ENCODE assay signal across 8 mouse cellular contexts in genomic region chr5:117356365-117357128, GRCm38 (mm10). TPM values are rescaled to one million over a fixed set of nuclear protein-coding genes. Genes with fewer than 3 reads are reported as not detected.
A peak's percentile ranks its signal among the peaks of the same experiment; 100 is the strongest.
DNase-seq lines count a peak whose midpoint lies in the region; ATAC-seq lines count a peak whose summit lies in the region.

No protein-coding gene starts in this region.

- H3K27ac ChIP-seq in heart, embryonic 10.5 days, result peak overlapping the region; percentile 96
- H3K27ac ChIP-seq in kidney, embryonic 14.5 days (ENCODE audit: low read depth, low read length), result peak overlapping the region; percentile 93
- H3K27ac ChIP-seq in lung, embryonic 15.5 days, result peak overlapping the region; percentile 96

- 0% methylated on average over 23 of the region's 24 CpGs for WGBS in heart, embryonic 10.5 days
- WGBS in kidney, embryonic 14.5 days, result under 1% methylated on average over 22 of the region's 24 CpGs
- 0% methylated on average over 17 of the region's 24 CpGs for WGBS in lung, embryonic 15.5 days

- no peaks in the 10 kb centered on the region for H3K36me3 ChIP-seq in heart, embryonic 10.5 days
- H3K36me3 ChIP-seq in kidney, embryonic 14.5 days (ENCODE audit: control insufficient read depth, insufficient read depth, low read length), result no peaks in the 10 kb centered on the region
- H3K36me3 ChIP-seq in lung, embryonic 15.5 days, result no peaks in the 10 kb centered on the region; the same call in 1 of the 2 replicates

- no peaks in the 10 kb centered on the region for H3K9me3 ChIP-seq in heart, embryonic 10.5 days
- H3K9me3 ChIP-seq in kidney, embryonic 14.5 days (ENCODE audit: control insufficient read depth, low read length), result no peaks in the 10 kb centered on the region
- no peaks in the 10 kb centered on the region for H3K9me3 ChIP-seq in lung, embryonic 15.5 days

- DNase-seq in B cell, adult 2 months, result peak; percentile 24 to 29
- DNase-seq in T-cell, adult 2 months (ENCODE audit: low spot score), result peak; percentile 4
- DNase-seq in embryo, embryonic 10.5 days (ENCODE audit: low spot score), result peak; percentile 63
- peak; percentile 83 for DNase-seq in heart, embryonic 10.5 days (ENCODE audit: low spot score)
- peak; percentile 52 for DNase-seq in ovary, postnatal 14 days (ENCODE audit: low spot score)

- peaks cover 48% of the 10 kb centered on the region for H3K4me1 ChIP-seq in heart, embryonic 10.5 days
- H3K4me1 ChIP-seq in kidney, embryonic 14.5 days (ENCODE audit: control insufficient read depth, insufficient read depth, low read length), result peaks cover 34% of the 10 kb centered on the region
- H3K4me1 ChIP-seq in lung, embryonic 15.5 days, result peaks cover 56% of the 10 kb centered on the region

- H3K9ac ChIP-seq in kidney, embryonic 14.5 days (ENCODE audit: low read depth, low read length), result peak overlapping the region; percentile 93
- H3K9ac ChIP-seq in lung, embryonic 15.5 days, result peak overlapping the region; percentile 96

- peak overlapping the region; percentile 97 for H3K4me3 ChIP-seq in heart, embryonic 10.5 days
- H3K4me3 ChIP-seq in kidney, embryonic 14.5 days (ENCODE audit: low read length), result peak overlapping the region; percentile 94
- peak overlapping the region; percentile 98 for H3K4me3 ChIP-seq in lung, embryonic 15.5 days

- H3K4me2 ChIP-seq in kidney, embryonic 14.5 days (replicated peaks; ENCODE audit: low read depth, low read length), result peak overlapping the region; percentile 87
- peak overlapping the region; percentile 86 for H3K4me2 ChIP-seq in lung, embryonic 15.5 days

- no peaks in the 10 kb centered on the region for H3K27me3 ChIP-seq in heart, embryonic 10.5 days (ENCODE audit: insufficient read depth, poor library complexity, severe bottlenecking)
- H3K27me3 ChIP-seq in kidney, embryonic 14.5 days (ENCODE audit: control insufficient read depth, insufficient read depth, low read length), result no peaks in the 10 kb centered on the region
- H3K27me3 ChIP-seq in lung, embryonic 15.5 days, result no peaks in the 10 kb centered on the region

- peak; percentile 63 for ATAC-seq in kidney, embryonic 14.5 days (ENCODE audit: low FRiP score, low TSS enrichment)
- ATAC-seq in lung, embryonic 15.5 days (ENCODE audit: borderline replicate concordance, extremely low read depth, low FRiP score, low TSS enrichment), result peak; percentile 47; the same call in 1 of the 2 replicates
- ATAC-seq in erythroid progenitor cell, adult 5-6 weeks (replicated peaks; ENCODE audit: low FRiP score, poor library complexity, severe bottlenecking), result no peak

RNA-seq across cellular contexts. Expression of gene Wsb2, which starts 0.6 kb away (rescaled TPM):
- 79.6 and 88.4 TPM in 2 replicates for polyA plus RNA-seq in heart, embryonic 10.5 days (2016; fragmentation: Nextera tagmentation; extraction: Ambion mirVana)
- polyA plus RNA-seq in kidney, embryonic 14.5 days (2014; fragmentation: Nextera tagmentation; extraction: Ambion mirVana), result 36.4 and 72.2 TPM in 2 replicates
- 68.3 and 69.8 TPM in 2 replicates for polyA plus RNA-seq in lung, embryonic 15.5 days (2015; fragmentation: Nextera tagmentation; extraction: Ambion mirVana)
- total RNA-seq in erythroid progenitor cell, adult 5-6 weeks (2015; ENCODE audit: low replicate concordance), result 6.1 and 13.4 TPM in 2 replicates
- total RNA-seq in erythroid progenitor cell, adult 5-6 weeks (2017; ENCODE audit: low replicate concordance), result 3.8 and 7.7 TPM in 2 replicates

RNA-seq across cellular contexts. Expression of gene Rfc5, which starts 32.3 kb away (rescaled TPM):
- polyA plus RNA-seq in heart, embryonic 10.5 days (2016; fragmentation: Nextera tagmentation; extraction: Ambion mirVana), result 91.6 and 105 TPM in 2 replicates
- polyA plus RNA-seq in kidney, embryonic 14.5 days (2014; fragmentation: Nextera tagmentation; extraction: Ambion mirVana), result 97.1 and 111 TPM in 2 replicates
- 128 and 130 TPM in 2 replicates for polyA plus RNA-seq in lung, embryonic 15.5 days (2015; fragmentation: Nextera tagmentation; extraction: Ambion mirVana)
- total RNA-seq in erythroid progenitor cell, adult 5-6 weeks (2015; ENCODE audit: low replicate concordance), result 26.4 and 28.8 TPM in 2 replicates
- 30.8 and 54.1 TPM in 2 replicates for total RNA-seq in erythroid progenitor cell, adult 5-6 weeks (2017; ENCODE audit: low replicate concordance)

RNA-seq across cellular contexts. Expression of gene Vsig10, which starts 37.7 kb away (rescaled TPM):
- polyA plus RNA-seq in heart, embryonic 10.5 days (2016; fragmentation: Nextera tagmentation; extraction: Ambion mirVana), result 5.4 and 5.8 TPM in 2 replicates
- polyA plus RNA-seq in kidney, embryonic 14.5 days (2014; fragmentation: Nextera tagmentation; extraction: Ambion mirVana), result 7.4 and 9.0 TPM in 2 replicates
- 15.8 and 16.6 TPM in 2 replicates for polyA plus RNA-seq in lung, embryonic 15.5 days (2015; fragmentation: Nextera tagmentation; extraction: Ambion mirVana)
- total RNA-seq in erythroid progenitor cell, adult 5-6 weeks (2015; ENCODE audit: low replicate concordance), result not detected in 2 replicates
- total RNA-seq in erythroid progenitor cell, adult 5-6 weeks (2017; ENCODE audit: low replicate concordance), result 0.98 TPM in 1 of 2 replicates, not detected in the other

RNA-seq across cellular contexts. Expression of gene Ksr2, which starts 57.3 kb away (rescaled TPM):
- 0.09 and 0.11 TPM in 2 replicates for polyA plus RNA-seq in heart, embryonic 10.5 days (2016; fragmentation: Nextera tagmentation; extraction: Ambion mirVana)
- polyA plus RNA-seq in kidney, embryonic 14.5 days (2014; fragmentation: Nextera tagmentation; extraction: Ambion mirVana), result 0.58 and 0.79 TPM in 2 replicates
- polyA plus RNA-seq in lung, embryonic 15.5 days (2015; fragmentation: Nextera tagmentation; extraction: Ambion mirVana), result 0.34 and 0.58 TPM in 2 replicates
- under 0.01 and 0.36 TPM in 2 replicates for total RNA-seq in erythroid progenitor cell, adult 5-6 weeks (2015; ENCODE audit: low replicate concordance)
- total RNA-seq in erythroid progenitor cell, adult 5-6 weeks (2017; ENCODE audit: low replicate concordance), result not detected in 2 replicates

Comparison
In these comparisons a context has a peak if more than half of its experiments do, and no peak if none do; other contexts are left out.
1. DNase-seq: peak in every context shown above with its lines; median percentile 83 in heart, embryonic 10.5 days; 63 in embryo, embryonic 10.5 days; 52 in ovary, postnatal 14 days; 26 in B cell, adult 2 months; 4 in T-cell, adult 2 months.